Mouse (Mus musculus): Measurements from ENCODE around the gene Gm20388.
"Not testable (repeated sequence)": the region's sequence is repeated elsewhere in the genome, so short reads cannot be mapped to it uniquely, and the experiment has no call there.

Gm20388 gene

DNA sequence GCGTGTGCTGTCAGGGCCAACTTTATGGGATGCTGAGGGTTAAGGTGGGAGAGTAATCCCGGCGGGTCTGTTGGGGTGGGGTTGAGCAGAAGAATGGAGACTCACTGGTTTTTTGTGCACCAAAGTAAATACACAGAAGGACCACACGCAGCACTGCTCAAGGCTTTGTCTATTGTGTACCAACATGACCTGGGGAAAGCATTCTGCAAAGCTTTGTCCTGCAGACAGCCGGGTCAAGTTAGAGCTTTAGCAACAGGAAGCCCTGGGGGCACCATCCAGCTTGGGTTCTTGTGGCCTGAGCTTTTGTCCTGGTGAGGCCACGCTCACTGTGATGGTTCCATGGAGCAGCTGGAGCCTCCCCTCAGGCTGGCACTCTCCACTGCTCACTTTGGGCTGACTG lies 761.1 kb downstream of the Gm20388 start:
- no peak for DNase-seq (ENCODE audit: extremely low read depth, insufficient read length, low spot score)

DNA sequence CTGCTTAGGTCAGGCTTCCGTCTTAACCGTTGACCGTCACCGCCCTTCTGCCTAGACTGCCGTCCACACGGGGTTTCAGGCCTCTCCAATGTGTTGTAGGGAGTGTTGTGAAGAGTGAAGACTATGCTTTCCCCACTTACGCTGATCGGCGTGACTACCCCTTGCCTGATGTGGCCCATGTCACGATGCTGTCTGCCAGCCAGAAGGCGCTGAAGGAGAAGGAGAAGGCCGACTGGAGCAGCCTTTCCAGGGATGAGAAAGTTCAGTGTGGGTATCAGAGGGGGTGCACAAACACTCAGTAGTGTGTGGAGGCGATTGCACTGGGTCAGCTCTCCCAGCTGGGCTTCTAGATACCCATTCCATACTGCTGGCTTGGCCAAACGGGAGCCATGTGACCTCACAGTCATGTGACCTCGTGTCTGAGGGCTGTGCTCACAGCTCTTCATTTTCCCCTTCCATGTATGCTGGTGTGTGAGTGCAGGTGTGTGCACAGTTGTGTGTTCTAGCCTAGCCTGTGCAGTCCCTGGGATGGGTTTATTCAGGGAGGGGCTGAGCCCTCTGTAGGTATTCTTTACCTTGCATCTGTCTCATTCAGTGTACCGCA lies 762.1 kb downstream of the Gm20388 start:
- DNase-seq (ENCODE audit: extremely low read depth, insufficient read length, low spot score): no peak

DNA sequence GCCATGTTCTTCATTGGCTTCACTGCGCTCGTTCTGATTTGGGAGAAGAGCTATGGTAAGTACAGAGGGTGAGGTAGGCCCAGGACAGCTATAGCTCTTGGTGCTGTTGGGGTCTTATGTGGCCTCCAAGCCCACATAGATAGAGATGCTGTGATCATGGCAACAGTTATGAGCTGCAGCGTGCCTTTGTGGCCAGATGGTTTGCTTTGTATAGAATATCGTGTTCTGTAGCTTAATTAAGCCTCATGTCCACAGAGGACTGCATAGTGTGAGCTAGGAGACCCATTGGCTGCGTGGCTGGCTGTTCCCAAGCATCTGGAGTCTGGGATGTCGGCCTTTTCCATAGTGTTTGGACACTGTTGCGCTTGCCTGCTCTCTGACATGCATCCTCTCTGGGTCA lies 762.7 kb downstream of the Gm20388 start:
- no peak for DNase-seq (ENCODE audit: extremely low read depth, insufficient read length, low spot score)

DNA sequence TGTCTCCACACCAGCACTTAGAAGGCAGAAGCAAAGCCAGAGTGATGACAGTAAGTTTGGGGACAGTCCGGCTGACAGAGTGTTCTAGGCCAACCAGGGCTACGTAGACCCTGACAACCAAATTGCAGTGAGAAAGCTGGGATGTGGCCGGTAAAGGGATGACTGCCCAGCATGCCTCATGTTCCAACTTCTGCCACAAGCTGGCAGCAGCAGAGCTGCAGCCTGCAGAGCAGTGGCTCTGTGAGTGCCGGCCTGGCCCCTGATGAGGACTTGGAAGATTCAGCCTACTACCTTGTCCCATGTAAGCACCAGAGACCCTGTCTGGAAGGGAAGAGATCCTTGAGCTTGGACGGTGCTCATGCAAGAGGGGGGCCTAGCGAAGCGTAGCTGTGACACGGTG lies 765.1 kb downstream of the Gm20388 start:
- DNase-seq (ENCODE audit: extremely low read depth, insufficient read length, low spot score): no peak

DNA sequence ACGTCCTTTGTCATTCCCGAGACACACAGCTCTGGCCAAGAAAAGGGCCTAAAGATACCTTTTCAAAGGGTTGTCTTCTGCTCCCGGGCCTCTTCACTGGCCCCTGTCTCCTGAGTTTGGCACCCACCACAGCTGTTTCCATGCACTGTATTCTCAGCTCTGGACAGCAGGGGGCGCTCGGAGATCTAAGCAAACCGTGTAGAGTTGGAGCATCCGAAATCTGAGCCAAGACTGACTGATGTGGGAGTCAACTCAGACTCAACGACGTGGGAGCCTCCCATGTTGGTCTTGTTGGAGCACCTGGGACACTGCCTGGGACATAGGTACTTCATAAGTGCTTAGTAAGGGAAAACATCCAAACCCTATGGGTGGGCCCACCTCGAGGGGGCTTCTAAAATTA lies 767.8 kb downstream of the Gm20388 start:
- DNase-seq (ENCODE audit: extremely low read depth, insufficient read length, low spot score): no peak

DNA sequence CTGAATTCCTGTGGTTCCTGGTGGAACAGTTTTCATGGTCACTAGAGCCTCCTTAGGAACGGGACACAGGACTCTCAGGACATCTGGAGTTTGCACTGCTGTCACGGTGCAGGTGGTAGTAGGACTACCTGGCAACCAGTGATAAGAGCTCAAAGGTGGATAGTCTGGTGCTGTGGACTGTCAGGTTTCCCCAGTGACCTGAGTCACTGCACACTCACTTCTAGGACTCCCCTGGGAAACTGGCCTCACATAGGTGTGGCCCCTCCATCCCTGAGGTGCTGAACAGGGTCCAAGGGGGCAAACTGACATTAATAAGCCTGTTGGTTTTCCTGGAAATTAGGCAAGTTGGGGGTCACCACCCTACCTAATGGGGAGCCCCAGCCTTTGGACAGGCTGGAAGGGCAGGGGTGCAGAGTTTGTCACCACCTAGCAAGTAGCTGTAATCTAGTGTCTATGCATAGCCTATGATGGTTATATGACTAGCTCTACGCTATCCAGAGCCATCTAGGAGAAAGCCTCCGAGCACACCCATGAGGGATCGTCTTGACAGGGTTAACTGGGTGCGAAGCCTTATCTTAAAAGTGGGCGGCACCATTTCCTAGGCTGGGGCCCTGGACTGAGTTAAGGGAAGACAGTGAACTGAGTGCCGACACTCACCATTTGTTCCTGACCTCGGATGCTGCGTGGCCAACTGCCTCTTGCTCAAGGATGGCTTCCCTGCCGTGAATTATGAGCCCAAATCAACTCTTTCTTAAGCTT lies 769.2 kb downstream of the Gm20388 start:
- no peak for DNase-seq (ENCODE audit: extremely low read depth, insufficient read length, low spot score)

DNA sequence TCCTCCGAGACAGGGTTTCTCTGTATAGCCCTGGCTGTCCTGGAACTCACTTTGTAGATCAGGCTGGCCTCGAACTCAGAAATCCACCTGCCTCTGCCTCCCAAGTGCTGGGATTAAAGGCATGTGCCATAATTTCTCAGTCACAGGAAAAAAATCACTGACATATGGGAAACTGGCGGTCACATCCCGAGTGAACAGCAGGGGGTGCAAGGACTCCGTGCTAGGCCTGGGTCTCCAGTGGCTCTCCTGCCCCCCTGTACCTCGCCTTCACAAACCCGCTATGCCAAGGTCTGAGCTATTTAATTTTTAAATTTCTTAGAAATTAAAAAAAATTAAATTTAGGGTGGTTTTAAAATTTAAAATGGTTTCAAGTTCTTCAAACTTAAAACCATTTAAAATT lies 769.8 kb downstream of the Gm20388 start:
- DNase-seq (ENCODE audit: extremely low read depth, insufficient read length, low spot score): not testable (repeated sequence)

DNA sequence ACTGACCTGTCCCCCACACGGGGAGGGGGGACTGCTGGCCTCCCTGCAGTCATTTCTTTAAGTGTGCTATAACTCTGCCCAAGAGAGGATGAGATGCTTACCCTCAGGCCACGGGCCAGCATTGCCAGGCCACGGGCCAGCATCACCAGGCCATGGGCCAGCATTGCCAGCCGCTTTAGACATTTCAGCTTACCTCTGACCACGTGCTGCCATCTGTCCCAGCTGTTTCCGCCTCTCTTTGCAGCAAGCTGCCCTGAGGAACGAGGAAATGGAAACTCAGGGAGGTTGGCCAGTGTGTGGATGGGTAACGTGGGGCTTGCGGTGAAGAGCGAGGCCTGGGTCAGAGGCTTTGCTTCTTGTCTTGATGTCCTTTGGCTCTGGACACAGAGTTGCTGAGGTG lies 770.5 kb downstream of the Gm20388 start:
- DNase-seq (ENCODE audit: extremely low read depth, insufficient read length, low spot score): peak; percentile 47

DNA sequence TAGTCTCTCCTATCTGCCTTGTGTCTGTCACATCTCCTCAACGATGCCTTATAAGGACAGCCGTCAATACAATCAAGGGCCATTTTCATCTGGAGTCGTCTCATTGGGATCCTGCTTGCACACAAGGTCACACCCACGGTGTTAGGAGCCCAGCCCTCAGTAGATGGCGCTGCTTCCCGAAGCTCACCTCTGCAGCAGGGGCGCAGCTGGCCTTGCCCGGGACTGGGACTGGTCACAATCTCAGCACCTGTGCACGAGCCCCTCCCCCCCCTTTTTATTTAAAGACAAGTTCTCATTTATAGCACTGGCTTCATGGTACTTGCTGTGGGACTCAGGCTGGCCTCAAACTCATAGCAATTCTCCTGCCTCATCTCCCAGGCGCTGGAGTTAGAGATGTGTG lies 773.0 kb downstream of the Gm20388 start:
- DNase-seq (ENCODE audit: extremely low read depth, insufficient read length, low spot score): peak; percentile 48

DNA sequence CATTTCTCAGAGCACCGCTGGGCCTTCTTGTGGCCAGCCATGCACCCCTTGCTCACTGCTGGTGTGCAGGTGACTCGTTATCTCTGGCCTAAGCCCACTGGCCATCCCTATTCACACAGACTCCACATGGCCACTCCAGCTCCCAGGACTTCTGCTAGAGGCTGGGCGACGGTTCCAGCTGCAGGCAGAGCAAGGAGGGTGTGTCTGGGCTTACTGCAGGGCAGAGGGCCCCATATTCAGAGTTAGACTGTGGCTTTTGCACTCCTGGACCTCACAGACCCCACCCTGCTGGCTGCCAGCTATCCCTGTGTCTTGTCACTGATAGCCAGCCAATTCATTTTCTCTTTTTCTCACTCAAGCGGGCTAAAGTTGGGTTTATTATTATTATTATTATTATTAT lies 773.4 kb downstream of the Gm20388 start:
- DNase-seq (ENCODE audit: extremely low read depth, insufficient read length, low spot score): no peak

DNA sequence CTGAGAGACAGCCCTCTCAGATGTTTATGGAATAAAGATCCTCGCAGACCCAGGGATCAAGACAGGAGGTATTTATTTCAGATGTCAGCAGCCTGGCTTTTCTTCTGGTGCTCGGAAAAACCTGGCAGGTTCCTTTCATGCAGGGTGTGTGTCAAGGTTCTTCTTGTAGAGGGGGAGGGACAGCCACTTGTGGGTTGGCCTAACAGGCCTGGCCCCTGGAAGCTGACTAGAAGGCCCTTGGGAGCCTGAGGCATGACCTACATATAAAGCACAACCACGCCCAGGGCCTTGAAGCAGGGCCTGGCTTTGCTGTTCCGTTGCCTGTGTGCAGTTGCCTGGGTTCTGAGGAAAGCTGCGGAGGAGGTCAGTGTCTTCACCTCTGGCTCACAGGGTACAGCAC lies 774.5 kb downstream of the Gm20388 start:
- DNase-seq (ENCODE audit: extremely low read depth, insufficient read length, low spot score): no peak

DNA sequence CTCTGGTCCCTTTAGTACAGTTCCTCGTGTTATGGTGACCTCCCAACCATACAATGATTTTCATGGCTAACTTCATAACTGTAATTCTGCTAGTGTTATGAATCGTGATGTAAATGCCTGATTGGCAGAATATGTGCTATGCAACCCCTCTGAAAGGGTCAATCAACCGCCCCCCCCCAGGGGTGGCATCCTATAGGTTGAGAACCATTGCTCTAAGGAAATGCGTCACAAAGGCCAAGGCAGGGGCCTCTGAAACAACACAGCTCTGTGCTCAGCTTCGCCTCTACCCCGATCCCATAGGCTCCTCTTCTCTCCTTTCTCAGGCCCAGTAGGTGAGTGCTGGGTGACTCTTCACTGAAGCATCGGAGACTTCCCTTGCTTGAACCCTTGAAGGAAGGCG lies 775.0 kb downstream of the Gm20388 start:
- no peak for DNase-seq (ENCODE audit: extremely low read depth, insufficient read length, low spot score)

DNA sequence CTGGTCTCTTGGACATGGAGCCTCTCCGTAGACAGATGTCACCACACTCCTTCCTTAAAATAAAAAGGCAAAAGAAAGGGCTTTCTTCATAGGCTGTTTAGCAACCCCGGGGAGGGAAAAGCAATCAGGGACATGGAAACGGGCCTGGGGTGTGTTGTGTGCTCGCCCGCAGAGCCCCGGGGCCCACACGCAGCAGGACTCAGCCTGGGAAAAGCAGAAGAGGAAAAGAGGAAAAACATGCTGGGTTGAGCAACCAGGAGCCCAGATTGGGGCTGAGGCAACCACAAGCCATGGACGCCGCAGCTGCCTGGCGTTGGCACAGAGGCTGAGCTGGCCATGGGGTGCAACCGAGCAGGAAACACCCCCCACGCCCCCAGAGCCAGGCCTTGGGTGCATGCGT lies 775.4 kb downstream of the Gm20388 start:
- no peak for DNase-seq (ENCODE audit: extremely low read depth, insufficient read length, low spot score)

DNA sequence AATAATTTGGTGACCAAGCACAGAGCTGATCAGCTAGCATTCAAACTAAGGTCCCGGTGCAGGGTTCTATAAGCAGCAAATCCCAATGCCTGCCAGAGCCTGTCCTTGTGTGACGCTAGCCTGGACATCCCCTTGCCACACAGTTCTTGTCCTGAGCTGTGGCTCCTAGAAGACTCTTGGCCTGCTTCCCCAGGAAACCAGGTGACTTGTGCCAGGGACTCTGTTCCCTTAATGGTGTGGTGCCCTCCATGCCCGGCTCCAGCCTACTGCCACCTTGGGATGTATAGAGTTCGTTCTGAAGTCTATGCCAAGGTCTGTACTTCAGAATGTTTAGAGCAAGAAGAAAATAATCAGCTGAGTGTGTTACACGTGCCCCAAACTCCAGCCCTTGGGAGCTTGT lies 775.9 kb downstream of the Gm20388 start:
- no peak for DNase-seq (ENCODE audit: extremely low read depth, insufficient read length, low spot score)

DNA sequence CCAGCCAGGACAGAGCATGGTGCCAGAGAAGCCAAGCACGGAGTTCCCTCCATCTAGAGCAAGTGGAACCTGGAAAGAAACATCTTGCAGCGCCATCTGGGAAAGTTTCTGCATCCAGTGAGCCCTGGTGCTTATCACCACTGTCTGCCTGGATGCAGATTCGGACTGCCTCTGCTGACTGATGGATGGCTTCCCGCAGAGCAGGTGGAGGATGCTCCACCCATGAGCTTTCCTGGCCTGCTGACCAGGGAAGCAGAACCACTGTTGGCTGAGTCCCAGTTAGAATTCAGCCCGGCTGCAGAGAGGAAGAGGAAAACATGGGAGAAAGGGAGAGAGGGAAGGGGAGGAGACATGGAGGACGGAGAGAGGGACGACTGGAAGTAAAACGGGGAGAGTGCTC lies 777.1 kb downstream of the Gm20388 start:
- DNase-seq (ENCODE audit: extremely low read depth, insufficient read length, low spot score): no peak

DNA sequence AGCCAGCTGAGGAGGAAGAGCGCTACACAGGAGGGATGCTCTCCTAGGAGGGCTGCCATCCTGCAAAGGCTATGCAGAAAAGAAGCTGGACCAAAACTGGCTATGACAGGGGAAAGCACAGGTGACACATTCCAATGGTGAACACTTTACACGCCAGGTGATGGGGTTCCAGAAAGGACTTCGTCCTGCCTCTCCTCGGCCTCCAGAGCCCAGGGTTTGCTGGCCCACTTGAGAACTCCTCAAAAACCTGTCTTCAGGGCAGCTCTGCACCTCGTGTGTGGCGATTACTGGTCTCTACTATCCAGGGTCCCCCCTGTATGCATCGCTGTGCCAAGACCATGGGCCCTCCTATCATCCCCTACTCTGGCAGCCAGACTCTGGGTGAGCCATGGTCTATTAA lies 777.9 kb downstream of the Gm20388 start:
- no peak for DNase-seq (ENCODE audit: extremely low read depth, insufficient read length, low spot score)

DNA sequence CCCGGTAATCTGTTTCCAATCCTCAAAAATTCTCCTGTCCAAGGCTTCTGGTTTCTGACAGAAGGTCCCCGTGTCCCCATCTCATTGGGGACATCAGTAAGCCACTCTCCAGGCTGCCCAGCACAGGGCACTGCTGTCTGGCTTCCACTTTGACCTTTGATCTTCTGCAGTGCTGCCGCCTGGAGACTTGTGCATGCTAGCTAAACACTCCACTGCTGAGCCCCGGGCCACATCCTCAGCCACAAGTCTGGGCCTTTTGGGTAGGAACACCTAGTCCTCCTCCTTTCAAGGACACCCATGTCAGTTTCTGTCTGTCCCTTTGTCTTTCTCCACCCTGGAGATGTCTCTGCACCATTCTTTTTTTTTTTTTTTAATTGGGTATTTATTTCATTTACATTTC lies 782.3 kb downstream of the Gm20388 start:
- no peak for DNase-seq (ENCODE audit: extremely low read depth, insufficient read length, low spot score)

DNA sequence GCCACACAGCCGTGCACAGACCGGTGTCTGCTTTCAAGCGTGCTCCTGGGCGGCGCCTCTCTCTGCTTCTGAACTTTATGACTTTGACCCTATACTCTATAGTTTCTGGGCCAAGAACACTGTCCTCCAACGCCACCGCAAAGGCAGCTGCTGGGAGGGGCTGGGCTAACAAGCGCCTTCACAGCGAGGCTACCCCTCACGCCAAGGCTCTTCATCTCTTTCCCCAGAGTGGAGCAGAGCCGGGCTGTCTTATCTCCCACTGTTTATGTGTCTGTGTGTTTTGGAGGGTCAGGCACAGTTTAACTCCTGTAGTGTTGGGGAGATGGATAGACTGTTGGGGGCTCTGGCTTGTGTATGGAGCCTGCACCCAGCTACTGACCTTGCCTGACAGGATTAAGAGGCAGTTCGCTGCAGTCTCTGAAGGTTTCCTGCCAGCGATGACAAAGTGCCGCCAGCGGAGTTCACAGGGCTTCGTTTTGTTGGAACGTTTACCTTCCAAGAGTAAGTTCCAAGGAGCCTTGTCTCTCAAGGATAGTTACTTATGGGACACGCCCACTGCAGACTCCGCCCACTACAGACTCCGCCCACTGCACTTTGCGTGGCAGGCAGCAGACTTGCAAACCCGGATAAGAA lies 783.3 kb downstream of the Gm20388 start:
- no peak for DNase-seq (ENCODE audit: extremely low read depth, insufficient read length, low spot score)

DNA sequence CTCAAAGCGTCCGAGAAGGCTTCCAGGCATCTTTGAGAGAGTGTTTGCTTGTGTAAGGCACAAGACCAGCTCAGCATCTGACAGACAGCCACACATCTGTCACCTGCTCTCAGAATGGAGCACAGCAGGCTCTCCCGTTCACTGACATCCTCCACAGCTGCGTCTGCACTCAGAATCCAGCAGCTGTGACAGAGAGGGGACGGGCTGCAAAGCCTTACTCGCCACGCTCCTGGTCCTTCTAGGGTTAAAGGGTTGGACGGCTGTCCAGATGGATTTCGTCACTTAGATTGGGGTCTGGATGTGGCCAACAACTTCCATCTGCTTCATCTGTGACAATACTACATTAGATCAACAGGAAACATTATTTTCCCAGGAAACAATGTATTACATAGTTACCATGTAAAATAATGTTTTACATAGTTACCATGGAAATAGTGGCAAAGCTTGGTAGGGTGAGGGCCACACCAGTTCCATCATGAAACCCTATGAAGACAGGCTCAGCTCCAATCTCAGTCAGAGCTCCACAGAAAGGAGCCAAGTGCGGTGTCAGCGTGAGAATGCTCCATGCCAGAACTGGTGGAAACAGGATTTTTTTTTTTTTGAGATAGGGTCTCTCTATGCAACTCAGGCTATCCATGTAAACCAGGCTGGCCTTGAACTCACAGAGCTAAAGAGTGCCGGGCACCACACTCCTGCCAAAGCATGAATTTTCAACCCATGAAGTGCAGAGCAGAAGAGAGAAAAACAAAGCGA lies 785.9 kb downstream of the Gm20388 start:
- no peak for DNase-seq (ENCODE audit: extremely low read depth, insufficient read length, low spot score)

DNA sequence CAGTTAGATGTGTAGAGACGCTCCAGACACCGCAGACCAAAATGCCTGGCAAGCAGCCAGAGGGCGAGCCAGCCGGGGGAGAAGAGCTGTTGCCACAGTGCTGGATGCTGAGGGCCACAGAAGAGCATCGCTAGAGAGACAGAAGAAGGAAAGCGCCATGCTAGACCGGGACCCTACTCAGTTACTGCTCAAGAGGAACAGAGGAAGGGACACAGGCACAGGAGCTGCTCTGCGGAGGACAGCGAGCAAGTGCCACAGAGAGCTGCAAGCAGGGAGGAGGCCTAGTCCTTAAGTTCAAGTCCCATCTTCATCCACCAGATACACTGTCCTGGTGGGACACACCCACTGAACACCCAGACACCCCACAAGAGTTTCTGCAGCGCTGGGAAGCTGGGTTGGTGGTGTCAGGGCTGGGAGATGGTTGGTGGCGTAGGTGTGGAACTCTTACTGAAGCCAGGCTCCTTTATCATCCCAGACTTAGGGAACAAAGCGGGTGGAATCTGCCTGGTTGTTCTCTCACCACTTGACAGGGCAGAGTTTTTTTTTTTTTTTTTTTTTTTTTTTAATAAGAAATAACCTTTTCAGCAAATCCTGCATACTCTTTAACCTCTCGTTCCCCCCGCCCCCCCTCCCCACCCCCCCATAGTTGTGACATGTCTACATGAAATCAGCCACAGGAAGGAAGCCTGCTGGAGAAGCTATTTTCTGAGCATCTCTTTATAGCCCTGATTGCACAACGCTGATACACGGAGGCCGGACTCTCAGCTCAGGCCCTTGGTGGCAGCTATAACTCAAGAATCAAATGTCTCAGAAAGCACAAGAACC lies 786.7 kb downstream of the Gm20388 start:
- no peak for DNase-seq (ENCODE audit: extremely low read depth, insufficient read length, low spot score)

DNA sequence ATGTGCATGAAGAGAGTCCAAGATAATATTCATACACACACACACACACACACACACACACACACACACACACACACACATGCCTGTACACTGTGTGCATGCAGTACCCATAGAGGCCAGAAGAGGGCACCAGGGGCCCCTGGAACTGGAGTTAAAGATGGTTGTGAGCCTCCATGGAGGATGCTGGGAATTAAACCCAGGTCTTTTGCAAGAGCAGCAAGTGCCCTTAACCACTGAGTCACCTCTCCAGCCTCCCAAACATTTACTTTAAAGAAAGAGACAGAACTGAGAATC lies 787.3 kb downstream of the Gm20388 start:
- no peak for DNase-seq (ENCODE audit: extremely low read depth, insufficient read length, low spot score)

All from 3134 (cell line).